Mouse (Mus musculus) brain, embryonic 14.5 days (tissue): ENCODE results near the gene Il12rb2.

Experiments
- CTCF ChIP-seq: fragments of 200-500 bp; IDR thresholded peaks from 2 replicates; pipeline ENCODE4 v1.5.1; 2012; ENCODE audit warnings: inconsistent platforms, mild to moderate bottlenecking, moderate library complexity, borderline replicate concordance; ENCODE audit not compliant: insufficient read depth, insufficient read length; ENCODE audit errors: extremely low read depth
- POLR2A ChIP-seq: fragments of 200-500 bp; IDR thresholded peaks from 2 replicates; pipeline ENCODE4 v1.6.1; 2012; ENCODE audit warnings: mild to moderate bottlenecking, inconsistent platforms, borderline replicate concordance; ENCODE audit not compliant: poor library complexity, insufficient read depth, insufficient read length, severe bottlenecking; ENCODE audit errors: extremely low read depth

- TF ChIP-seq CTCF (no peak), POLR2A (no peak)
These were observed 74.8 kb downstream of the Il12rb2 start for GRCm38 (mm10) chr6:67301230-67301629.
